Mouse (Mus musculus) layer of hippocampus, adult 11-12 months (tissue): ENCODE data around the gene Emg1.
A peak's percentile ranks its signal among the peaks of the same experiment; 100 is the strongest.
"Not testable (repeated sequence)": the region's sequence is repeated elsewhere in the genome, so short reads cannot be mapped to it uniquely, and the experiment has no call there.

ENCODE experiments used
- DNase-seq: peaks from one replicate; pipeline ENCODE4 v3.0.0; 2022; ENCODE audit warnings: low spot score

Gene Emg1

GRCm38 (mm10) chr6:124708289-124708889, 3.6 kb downstream of the Emg1 start:
- DNase-seq, result no peak

GRCm38 (mm10) chr6:124706061-124706627, 5.8 kb downstream of the Emg1 start:
- no peak for DNase-seq

- DNase-seq, result no peak
Measured at GRCm38 (mm10) chr6:124704417-124704816, 7.6 kb downstream of the Emg1 start.

- no peak for DNase-seq
Measured at GRCm38 (mm10) chr6:124703789-124704188, 8.2 kb downstream of the Emg1 start.

- DNase-seq, result peak; percentile 78
Measured at GRCm38 (mm10) chr6:124702784-124703103, 9.2 kb downstream of the Emg1 start.

GRCm38 (mm10) chr6:124702102-124702783, 9.7 kb downstream of the Emg1 start:
- DNase-seq, result no peak

GRCm38 (mm10) chr6:124701338-124701737, 10.6 kb downstream of the Emg1 start:
- no peak for DNase-seq

- DNase-seq, result peak; percentile 75
Measured at GRCm38 (mm10) chr6:124699962-124700610, 11.9 kb downstream of the Emg1 start.

- no peak for DNase-seq
Measured at GRCm38 (mm10) chr6:124699366-124699765, 12.6 kb downstream of the Emg1 start.

GRCm38 (mm10) chr6:124698751-124699150, 13.2 kb downstream of the Emg1 start:
- DNase-seq, result no peak

- no peak for DNase-seq
Measured at GRCm38 (mm10) chr6:124696441-124697150, 15.4 kb downstream of the Emg1 start.

- peak; percentile 67 for DNase-seq
Measured at GRCm38 (mm10) chr6:124694166-124694955, 17.6 kb downstream of the Emg1 start.

- DNase-seq, result no peak
Measured at GRCm38 (mm10) chr6:124693243-124693981, 18.6 kb downstream of the Emg1 start.

GRCm38 (mm10) chr6:124690517-124690916, 21.5 kb downstream of the Emg1 start:
- no peak for DNase-seq

- no peak for DNase-seq
Measured at GRCm38 (mm10) chr6:124689011-124689410, 23.0 kb downstream of the Emg1 start.

- no peak for DNase-seq
Measured at GRCm38 (mm10) chr6:124688151-124688758, 23.7 kb downstream of the Emg1 start.

- DNase-seq, result not testable (repeated sequence)
Measured at GRCm38 (mm10) chr6:124686644-124687043, 25.3 kb downstream of the Emg1 start.

- no peak for DNase-seq
Measured at GRCm38 (mm10) chr6:124685606-124686386, 26.2 kb downstream of the Emg1 start.

GRCm38 (mm10) chr6:124683591-124684417, 28.2 kb downstream of the Emg1 start:
- DNase-seq, result no peak
